Mouse (Mus musculus) kidney, adult 2 months (tissue): ENCODE results near the gene Galnt6.

Experiments used
- CTCF ChIP-seq: fragments of 200-500 bp; conservative IDR thresholded peaks from 2 replicates; pipeline ENCODE4 v1.5.1; 2011; ENCODE audit warnings: low read depth, mild to moderate bottlenecking, control low read depth, low read length, moderate library complexity, mixed read lengths; ENCODE audit not compliant: insufficient read depth, insufficient read length
- POLR2A ChIP-seq: fragments of 200-500 bp; IDR thresholded peaks from one replicate; pipeline ENCODE4 v1.6.1; 2011; ENCODE audit warnings: low read depth, low read length, control low read depth

DNA sequence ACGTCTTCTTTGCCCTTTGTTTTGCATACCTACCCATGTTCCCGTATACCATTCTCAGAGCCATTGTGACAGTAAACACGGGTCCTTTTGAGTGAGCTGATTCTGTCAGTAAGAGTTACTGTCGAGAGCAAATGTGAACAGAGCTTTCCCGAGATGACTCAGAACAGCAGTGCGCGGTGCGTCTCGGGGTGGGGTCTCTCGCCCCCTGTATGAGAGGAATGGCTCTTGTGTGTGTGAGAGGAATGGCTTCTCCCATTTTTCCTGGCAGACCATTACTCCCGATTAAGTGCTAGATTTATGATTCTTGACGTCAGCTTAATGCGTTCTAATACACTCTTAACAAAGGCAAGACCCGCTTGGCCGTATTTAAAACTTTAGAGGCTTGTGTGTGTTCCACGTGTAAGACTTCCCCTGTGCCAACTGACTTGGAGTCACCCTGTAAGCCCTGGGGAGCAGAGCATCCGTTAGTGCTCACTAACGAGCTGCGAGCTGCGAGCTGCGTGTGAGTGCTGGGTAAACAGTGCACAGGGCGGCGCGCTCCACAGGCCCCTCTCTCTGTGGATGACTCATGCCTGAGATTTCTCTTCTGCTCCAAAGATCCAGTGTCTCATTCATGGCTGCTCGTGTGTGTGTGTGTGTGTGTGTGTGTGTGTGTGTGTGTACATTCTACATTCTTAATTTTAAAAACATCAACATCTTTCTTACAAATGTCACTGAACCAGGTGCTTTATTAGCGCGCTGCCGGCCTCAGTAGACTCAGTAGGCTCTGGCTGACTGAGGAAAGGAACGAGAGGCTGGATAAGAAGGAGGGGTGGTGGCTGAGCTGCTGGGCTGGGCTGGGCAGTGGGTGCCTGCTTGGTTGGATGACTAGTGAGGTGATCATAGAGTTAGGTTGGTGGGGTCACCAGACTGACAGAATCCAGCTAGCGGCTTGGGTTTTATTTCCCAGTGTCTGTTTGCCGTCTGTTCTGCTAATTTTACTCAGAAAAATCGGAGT, 48.1 kb upstream of the Galnt6 start:
- TF ChIP-seq CTCF (no peak), POLR2A (no peak)
